Mouse (Mus musculus) urinary bladder, postnatal 25 days (tissue): ENCODE measurements around the gene Ap5m1.
"Not testable (repeated sequence)": the region's sequence is repeated elsewhere in the genome, so short reads cannot be mapped to it uniquely, and the experiment has no call there.

Experiments used
- DNase-seq: peaks from one replicate; pipeline ENCODE4 v3.0.0; 2022; ENCODE audit warnings: low spot score

The Ap5m1 gene

GRCm38 (mm10) chr14:49065529-49066273 is at the start of gene Ap5m1:
Gene Ap5m1 (plus strand): TSS chr14:49066097.
- no peak for DNase-seq

DNA sequence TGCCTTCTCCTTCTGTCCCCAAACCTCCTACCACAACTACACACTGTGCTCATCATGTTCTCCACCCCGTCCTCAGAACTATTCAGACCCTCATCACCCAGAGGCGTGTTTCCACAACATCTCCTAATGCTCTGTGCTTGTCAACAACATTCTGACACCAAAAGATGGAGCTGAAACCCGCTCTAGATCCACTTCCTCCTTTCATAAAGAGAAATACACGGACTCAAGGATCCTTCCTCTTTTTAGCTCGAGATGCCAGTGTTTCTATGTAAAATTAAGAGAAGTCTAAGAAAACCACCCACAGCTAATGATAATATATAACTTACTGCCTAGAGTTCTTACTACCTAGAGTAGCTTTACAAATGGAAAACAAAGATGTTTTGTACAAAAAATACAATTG is 46.1 kb upstream of the Ap5m1 start:
- DNase-seq, result no peak

DNA sequence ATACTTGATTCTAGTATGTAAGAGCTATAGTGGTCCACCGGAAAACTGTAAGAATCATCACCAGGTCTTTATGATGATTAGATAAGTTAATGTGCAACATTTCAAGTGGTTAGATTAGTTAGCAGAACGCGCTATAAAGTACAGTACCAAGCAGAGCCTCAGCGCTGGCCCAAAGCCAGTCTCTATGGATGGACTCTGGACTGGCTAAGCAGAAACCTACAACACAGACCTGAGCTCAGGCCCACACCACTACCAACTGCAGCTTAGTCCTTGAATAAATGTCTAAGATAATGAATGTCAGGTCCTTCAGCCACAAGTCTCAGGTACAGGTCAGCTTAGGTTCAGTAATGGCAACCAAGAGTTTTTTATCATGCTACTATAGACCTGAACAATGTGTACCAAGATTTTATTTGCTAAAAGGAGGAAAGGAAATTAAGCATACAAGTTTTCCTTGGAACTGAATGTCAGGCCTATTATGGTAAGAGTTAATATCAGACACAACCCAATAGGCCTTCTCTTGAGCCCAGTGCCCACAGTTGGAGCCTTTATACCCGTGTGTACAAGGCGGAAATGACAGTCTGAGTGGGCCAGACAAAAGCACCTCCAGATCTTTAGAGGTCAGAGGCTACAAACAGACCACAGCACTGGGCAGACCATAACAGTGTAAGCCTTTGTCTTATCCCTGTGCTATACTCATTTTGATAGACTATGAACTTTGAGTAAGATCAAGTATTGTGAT is 38.7 kb upstream of the Ap5m1 start:
- no peak for DNase-seq

DNA sequence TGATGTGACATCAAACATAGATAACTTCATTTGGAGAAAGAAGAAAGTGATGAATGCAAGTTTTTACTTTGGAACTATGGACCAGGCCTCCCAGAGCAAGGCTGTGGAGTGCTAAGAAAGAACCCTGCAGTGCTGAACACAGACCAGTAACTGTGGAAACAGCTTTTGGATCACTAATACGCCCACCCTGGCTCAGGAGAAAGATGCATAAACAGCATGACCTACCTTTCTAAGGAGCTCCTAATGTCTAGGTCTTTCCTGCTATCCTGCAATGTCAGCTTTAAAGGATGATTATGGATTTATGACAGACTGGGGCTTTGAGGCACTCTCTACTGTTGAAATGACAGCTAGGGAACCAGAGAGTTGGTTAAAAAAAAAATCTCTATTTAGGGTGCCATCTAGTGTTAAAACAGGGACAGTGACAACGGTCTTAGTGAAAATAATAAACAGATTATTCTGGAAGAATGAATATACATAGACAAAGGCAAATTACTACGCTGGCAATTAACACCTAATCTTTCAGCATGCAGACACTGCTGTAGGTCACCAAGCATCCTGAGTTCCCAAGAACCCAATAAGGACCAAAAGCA is 38.0 kb upstream of the Ap5m1 start:
- no peak for DNase-seq

GRCm38 (mm10) chr14:49028991-49029390 is 36.9 kb upstream of the Ap5m1 start:
- no peak for DNase-seq

- no peak for DNase-seq
Measured at GRCm38 (mm10) chr14:49045610-49046009, 20.3 kb upstream of the Ap5m1 start.

GRCm38 (mm10) chr14:49049492-49049891 is 16.4 kb upstream of the Ap5m1 start:
- DNase-seq, result no peak

DNA sequence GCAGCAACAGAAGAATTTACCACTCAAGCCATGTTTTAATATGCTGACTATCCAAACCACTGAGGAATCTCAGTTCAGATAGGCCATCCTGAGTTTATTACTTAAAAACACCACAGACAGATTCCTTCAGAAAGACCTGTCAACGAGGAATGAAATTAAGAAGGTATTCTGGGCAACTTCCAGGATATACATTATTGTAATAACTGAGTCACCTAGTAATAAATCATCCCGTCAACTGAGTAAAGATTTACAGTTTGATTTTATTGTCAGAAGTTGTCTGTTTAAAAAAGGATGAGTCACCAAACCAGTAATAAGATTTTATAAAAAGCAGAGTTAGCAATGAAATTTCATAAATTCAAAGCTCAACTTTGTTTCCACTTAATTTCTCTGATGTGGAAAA is 2.1 kb upstream of the Ap5m1 start:
- no peak for DNase-seq

DNA sequence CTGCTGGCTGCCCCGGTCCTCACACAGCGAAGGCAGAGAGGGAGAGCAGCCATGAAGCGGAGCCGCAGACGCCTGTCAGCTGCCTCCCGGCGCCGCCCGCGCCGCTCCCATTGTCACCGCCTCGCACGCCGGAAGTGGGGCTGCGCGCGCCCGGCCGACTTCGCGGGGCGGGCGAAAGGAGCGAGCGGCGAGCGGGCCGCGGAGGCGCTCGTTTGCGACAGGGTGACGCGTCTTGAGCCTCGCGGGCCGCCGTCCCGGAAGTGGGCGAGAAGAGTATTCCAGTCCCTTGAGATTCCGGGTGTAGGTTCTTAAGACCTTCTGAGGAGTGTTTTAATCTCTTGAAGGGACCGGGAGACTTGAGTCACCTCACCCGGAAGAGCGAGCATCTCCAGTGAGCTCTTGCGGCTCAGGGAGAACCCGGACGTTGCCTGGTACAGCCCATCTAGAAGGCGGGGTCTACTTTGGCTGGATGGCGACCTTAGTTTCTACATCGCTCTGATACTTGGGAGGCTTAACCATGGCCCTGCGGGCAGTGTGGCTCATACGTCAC is 452 bp downstream of the Ap5m1 start, which contains the start of gene Exoc5:
Gene Exoc5 (minus strand): TSS at position 380 of the 550 bp plus-strand sequence.
- DNase-seq, result peak; percentile 98

GRCm38 (mm10) chr14:49072837-49073236 is 6.9 kb downstream of the Ap5m1 start:
- no peak for DNase-seq

GRCm38 (mm10) chr14:49073896-49074295 is 8.0 kb downstream of the Ap5m1 start:
- no peak for DNase-seq

DNA sequence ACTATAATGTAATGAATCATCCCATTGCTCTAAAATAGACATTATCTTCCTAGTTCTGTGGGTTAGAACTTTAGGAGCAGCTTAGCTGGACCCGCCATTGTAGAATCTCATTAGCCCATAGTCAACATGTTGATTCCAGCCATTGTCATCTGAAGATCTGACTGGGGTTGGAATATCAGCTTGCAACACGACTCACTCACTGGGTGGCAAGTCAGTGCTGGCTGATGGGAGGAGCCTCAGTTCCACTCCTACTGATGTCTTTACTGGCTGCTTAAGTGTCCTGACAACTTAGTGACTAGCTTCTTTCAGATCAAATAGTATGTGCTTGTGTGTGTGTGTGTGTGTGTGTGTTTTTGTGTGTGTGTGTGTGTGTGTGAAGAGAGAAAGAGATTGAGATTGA is 8.5 kb downstream of the Ap5m1 start:
- no peak for DNase-seq

GRCm38 (mm10) chr14:49078820-49079219 is 12.9 kb downstream of the Ap5m1 start:
- DNase-seq, result no peak

DNA sequence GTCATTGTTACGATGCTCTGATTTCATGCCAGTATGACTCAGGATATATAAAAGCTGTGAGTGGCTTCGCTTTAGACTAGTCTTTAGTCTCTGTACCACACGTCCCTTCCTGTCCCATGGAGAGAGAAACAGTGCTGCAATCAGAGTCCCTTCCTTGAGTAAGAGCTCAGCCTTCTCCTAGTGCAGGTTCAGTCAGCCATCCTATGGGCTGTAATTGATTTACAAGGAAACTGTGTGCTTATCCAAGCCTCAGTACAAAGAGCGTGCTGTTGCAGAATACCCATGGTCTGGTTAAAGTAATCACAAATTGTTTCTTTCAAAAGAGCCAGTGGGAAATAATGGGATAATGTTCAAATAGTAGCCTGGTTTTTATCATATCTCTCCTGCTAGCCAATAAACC is 20.6 kb downstream of the Ap5m1 start:
- no peak for DNase-seq

GRCm38 (mm10) chr14:49088155-49089048 is 22.5 kb downstream of the Ap5m1 start:
- no peak for DNase-seq

- DNase-seq, result no peak
Measured at GRCm38 (mm10) chr14:49089461-49090058, 23.7 kb downstream of the Ap5m1 start.

DNA sequence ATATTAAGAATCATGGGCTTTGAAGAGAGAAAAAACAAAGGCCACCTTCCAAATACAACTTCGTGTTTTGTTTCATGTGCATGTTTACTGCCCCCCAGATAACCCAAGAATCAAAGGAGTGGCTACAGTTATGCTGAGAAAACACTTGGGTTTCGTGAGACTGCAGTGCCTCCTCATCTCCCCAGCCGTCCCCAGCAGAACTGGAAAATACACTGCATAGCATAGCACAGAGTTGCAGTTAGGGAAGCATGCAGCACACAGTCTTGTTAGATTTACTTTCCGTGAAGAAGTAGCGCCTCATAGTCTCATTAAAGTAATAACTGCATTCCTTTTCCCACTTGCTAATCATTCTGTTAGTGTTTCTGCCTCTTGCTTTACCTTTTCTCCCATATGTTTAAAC is 24.2 kb downstream of the Ap5m1 start:
- DNase-seq, result no peak

DNA sequence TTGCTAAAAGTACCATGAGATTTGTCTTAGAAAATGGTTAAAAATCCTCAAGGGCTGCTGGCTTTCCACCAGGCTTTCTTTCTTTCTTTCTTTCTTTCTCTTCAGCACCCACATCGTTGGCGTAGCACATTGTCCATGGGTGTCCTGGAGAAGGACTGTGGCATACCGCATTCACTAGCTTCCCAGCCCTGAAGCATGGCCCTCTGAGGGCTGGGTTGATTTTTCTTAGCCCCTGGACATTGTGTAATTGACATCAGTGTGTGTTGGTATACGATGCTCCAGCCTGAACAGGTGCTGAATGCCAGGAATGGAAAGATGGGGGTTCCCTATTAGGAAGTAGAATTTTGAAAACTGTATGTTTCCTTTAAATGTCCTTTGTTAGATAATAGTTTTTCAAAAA is 25.4 kb downstream of the Ap5m1 start:
- DNase-seq, result no peak

DNA sequence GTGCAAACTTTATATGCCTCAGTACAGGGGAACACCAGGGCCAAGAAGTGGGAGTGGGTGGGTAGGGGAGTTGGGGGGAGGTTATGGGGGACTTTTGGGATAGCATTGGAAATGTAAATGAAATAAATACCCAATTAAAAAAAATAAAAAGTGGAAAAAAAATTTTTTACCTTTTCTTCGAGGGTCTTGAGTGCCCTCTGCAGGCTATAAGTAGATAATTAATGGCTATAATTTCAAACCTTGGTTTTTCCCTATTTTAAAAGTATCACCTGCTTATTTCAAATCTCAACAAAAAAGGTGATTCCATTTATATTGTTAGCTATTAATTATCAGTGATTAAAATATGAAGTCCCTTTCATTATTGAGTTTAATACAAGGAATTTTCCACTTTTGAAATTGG is 25.9 kb downstream of the Ap5m1 start:
- not testable (repeated sequence) for DNase-seq

DNA sequence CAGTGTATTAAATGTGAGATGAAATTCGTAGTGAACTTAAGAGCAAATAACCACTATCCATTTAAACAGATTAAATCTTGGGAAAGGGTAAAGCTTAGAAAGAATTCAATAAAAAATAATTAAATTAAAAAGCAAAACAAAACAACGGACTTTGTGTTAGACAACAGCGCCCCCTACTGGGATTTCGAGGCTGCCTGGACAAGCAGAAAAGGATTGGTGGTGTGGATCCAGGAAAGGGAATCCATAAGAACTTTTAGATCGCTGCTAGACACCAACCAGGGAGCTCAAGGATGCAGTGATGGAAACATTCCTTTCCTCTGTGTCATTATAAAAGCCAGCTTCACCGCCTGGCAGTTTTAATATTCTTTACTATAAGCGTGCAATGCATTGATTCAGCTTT is 52.5 kb downstream of the Ap5m1 start:
- peak; percentile 72 for DNase-seq

DNA sequence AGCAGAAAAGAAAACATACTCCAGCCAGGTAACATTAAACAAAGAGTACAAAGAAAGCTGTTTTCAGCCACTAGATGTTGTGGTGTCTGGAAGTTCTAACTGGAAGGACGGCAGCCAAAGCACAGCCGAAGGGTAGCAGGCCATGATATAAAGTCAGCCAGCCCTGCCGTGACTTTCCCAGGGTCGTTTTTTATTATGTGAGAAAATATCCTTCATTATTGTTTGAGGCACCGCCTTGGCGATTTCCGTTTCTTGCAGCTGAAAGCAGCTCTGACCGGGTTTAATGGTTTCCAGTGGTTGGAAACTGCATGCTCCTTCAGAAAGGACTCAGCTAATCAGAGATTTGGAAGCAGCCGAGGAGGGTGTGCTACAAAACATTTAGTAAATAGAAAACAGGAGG is 55.8 kb downstream of the Ap5m1 start:
- DNase-seq, result no peak
